Mouse (Mus musculus): ENCODE data around the gene Flnc.
A peak's percentile ranks its signal among the peaks of the same experiment; 100 is the strongest.
"Not testable (repeated sequence)": the region's sequence is repeated elsewhere in the genome, so short reads cannot be mapped to it uniquely, and the experiment has no call there.

Gene Flnc

DNA sequence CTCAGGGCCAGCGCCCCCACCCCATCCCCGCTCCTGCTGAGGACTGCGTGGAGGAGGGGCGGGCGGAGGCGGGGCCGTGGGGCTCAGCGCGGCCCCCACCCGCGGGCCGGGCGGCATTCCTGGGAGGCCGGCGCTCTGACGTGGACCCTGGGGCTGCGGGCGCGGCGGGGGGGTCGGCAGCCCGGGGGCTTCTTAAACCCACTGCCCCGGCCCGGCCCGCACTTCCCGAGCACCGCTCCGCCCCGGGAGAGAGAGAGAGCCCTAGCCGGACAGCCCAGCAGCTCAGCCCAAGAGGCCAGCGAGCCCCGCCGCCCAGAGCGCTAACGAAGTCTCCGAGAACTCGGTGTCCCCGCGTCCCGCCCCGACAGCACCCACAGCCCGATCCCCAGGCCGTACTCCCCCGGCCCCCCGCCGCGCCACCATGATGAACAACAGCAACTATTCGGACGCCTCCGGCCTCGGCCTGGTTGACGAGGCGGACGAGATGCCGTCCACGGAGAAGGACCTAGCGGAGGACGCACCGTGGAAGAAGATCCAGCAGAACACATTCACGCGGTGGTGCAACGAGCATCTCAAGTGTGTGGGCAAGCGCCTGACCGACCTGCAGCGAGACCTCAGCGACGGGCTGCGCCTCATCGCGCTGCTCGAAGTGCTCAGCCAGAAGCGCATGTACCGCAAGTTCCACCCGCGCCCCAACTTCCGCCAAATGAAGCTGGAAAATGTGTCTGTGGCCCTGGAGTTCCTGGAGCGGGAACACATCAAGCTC is at the start of gene Flnc:
Flnc (plus strand) TSS at position 219 of the 766 bp plus-strand sequence.
- DNase-seq (ENCODE audit: low read depth, low spot score): peak; percentile 33

DNA sequence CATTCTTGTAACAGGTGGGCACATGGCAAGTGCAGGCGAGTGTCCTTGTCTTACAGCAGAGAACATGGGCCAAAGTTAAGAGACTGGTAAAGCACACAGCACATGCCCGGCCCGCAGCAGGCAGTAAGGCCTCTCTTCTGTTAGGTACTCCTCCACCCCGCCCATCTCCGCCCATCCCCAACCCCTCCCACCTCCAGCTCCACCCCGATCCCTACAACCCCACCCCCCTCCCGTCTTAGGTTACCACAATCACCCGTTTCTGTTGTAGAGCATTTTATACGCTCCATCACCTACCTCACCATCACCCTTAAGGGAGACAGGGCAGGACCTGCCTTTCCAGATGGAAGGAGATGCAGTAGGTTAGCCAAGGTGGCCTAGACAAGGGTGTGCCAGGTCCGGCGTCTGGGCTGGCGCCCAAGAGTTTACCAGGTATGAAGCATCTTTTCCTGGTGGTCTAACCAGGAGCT is 45.0 kb upstream of the Flnc start, which contains the start of gene Opn1sw:
Opn1sw (minus strand) TSS at position 417 of the 467 bp plus-strand sequence.
- DNase-seq (ENCODE audit: low read depth, low spot score): peak; percentile 27

DNA sequence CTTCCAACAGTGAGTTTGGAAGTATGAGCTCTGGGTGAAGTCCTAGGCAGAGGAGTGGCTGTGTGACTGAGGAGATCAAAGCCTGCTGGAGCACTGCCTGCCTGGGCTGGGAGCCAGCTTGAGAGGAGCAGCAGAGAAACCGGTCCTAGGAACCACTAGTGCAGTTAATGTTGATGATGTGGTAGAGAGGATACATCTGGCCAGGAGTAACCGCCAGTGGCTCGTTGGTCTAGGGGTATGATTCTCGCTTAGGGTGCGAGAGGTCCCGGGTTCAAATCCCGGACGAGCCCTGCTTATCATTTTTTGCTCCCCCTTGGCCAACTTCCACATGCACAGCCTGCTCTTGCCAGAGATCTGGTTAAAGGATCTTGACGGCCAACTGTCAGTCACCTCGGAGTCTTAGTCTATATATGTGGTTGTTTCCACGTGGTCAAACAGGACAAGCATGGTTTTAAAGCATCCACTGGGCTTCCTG is 44.4 kb upstream of the Flnc start:
- DNase-seq (ENCODE audit: low read depth, low spot score): no peak

DNA sequence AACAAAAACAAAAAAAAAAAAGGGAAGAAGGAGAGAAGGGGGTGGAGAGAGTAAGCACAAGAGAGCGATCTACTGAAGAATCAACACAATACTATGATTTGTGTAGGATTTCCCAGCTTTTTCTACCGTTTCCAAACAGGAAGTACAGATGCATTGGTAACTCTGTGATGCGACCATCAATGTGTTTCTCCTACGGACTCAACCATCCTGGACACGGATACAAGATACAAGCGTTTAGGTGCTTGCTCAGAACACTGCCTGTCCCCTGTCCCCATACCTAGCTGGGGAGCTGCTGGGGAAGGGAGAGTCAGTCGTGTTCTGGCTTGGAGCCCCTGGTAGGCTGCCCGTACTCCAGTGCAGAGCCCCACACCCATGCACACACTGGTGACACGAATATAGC is 43.6 kb upstream of the Flnc start:
- DNase-seq (ENCODE audit: low read depth, low spot score): no peak

DNA sequence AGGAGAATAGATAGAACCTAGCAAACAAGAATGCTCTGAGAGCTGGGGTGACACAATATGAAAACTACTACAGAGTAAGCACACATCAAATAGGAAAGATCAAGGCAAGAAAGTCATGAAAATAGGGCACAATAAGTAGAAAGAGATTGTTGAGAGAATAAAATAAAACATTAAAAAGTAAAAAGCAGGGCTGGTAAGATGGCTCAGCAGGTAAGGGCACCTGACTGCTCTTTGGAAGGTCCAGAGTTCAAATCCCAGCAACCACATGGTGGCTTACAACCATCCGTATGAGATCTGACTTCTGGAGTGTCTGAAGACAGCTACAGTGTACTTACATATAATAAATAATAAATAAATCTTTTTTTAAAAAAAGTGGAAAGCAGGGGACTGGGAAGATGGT is 42.6 kb upstream of the Flnc start:
- DNase-seq (ENCODE audit: low read depth, low spot score): not testable (repeated sequence)

DNA sequence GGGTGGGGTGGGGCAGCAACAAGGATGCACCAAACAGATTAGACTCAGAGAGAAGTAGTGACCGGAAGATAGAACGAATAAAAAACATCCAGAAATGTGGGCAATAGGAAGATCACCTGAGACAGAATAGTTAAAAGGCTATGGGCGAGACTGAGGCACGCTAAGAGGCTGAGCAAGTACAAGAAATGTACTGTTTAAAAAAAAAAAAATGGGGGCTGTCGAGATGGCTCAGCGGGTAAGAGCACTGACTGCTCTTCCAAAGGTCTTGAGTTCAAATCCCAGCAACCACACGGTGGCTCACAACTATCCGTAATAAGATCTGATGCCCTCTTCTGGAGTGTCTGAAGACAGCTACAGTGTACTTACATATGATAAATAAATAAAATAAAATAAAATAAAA is 41.8 kb upstream of the Flnc start:
- DNase-seq (ENCODE audit: low read depth, low spot score): not testable (repeated sequence)

DNA sequence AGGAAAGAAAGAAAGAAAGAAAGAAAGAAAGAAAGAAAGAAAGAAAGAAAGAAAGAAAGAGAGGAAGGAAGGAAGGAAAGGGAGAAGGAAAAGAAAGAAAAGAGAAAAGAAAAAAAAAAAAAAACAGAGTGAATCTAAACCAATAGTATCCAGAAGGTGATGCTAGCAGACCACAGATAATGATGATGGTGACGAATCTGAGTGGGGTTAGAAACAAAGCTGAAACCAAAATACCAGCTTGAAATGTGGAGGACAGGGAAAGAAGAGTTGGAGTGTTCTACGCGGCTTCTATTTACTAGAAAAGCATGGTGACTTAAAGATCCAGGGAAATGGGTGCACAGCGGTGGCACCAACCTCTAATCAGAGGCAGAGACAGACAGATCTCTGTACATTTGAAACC is 41.3 kb upstream of the Flnc start:
- DNase-seq (ENCODE audit: low read depth, low spot score): no peak

DNA sequence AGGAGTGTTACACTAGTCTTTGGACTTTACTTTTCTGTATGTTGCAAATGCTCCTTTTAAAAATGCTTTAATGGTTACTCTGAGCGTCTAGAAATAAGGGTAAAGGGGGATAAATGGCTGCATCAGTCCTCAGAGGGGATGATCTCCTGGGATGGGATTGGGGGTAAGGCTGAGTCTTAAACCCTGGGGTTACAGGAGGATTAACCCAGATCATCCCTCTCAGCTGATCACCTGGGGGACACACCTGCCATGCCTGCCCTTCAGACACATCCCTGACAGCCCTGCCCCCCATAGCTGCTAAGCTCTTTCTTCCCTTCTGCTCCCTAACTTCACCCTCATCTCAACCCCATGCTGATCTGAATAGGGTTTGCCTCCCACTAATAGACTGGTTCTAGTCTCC is 38.8 kb upstream of the Flnc start:
- no peak for DNase-seq (ENCODE audit: low read depth, low spot score)

DNA sequence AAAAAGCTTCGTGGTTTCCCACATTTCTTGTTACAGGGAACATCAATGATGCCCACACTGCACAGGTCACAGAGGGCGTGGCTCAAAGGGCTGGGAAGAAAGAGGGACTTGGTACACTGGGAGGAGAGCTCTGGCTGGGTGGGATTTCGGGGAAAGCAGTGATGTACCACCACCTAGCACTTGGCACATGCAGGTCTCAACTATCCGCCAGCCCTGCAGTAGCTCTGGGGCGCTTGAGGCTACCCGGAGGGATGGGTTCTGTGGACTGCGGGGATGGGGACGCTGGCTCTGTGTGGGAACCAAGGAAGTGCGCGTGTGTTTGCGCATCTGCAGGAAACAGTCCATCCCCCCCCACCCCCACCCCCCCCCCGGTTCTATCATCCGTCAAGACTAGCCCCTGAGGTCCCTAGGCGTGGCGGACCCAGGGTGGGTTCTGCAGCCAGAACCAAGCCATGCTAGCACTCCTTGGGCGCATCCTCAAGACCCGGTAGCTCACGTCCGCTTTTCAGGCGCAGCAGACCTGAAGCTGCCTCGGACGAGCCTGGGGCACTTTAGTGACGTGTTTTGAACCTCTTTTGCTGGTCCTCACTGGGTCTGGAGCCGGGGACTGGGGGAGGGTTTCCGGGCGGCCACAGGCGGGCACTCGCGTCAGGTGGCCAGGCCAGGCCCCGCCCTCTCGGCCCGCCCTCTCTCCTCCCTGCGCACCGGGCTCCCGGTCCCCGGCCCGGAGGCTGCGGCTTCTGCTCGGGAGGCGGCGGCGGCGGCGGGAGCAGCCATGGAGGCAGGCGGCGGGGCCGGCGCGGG is 36.9 kb upstream of the Flnc start, which contains the start of gene Ccdc136:
Ccdc136 (plus strand) TSS at position 400 of the 804 bp plus-strand sequence.
- peak; percentile 63 for DNase-seq (ENCODE audit: low read depth, low spot score)

DNA sequence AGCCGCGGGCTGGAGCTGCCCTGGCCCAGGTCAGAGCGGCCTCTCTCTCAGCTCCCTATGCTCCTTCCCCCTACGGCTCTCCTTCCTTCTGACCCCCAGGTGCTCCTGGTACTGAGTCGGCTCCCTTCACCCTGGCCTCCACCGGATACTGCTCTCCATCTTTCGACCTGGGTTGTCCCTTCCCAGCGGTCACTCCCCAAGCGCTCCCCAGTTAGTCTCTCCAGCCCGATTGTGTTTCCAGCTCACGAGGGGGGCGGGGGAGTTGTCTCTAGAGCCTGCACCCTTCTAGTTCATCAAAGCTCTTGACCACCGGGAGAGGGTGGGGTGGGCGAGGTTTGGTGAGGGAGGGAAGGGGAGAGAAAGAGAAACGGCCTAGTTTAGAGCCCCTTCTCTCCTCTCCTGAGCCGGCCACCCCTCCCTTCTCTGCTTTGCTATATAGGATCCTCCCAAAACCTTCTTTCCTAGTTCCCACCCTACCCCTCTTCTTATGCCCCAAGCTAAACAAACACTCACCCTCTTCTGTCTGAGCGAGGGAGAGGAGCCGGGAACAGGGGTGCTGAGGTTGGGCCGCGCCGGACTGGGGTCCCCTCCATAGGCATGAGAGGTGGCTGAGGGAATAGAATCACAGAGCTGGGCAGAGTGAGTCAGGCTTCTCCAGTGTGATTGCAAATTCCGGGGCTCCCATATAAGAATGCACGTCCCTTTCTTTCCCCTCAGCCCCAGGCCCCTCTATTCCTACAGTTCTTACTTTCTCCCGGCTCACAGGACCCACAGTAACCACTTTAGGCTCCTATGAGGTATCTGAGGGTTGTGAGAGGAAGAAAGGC is 36.1 kb upstream of the Flnc start:
- no peak for DNase-seq (ENCODE audit: low read depth, low spot score)

DNA sequence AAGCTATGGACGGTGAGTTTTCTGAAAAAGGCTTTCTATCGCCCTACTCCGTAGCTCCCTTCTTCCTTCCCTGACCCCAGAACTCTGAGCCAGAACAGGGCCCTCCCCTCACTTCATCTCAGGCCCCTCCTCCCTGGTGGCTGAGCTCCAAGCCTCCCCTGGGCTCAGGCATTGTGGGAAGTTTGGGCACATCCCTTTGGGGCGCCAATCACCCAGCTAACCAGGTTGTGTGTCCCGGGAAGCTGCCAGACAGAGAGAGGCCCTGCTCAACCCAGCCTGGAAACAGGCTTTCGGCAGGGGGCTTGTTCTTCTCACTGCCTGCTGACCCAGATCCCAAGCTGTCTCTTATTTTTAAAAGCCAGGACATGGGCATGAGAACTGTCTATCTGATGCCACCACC is 35.5 kb upstream of the Flnc start:
- DNase-seq (ENCODE audit: low read depth, low spot score): no peak

DNA sequence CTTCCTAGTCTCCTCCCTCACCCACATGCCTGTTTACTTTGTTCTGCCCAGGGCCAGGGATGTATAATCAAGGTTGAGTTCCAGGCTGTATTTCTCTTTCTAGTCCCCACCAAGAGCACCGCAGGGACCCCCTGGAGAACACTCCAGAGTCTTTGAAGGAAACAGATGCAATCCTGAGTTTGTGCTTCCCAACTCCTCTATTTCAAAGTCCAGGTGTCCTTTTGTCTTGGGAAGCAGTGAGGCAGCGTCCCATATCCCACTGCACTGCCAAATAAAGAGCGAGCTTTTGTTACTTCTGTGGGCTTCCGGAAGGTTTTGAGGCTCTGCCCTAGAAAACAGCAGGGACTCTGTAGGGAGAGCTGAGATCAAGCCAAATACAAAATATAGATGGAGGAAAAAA is 33.2 kb upstream of the Flnc start:
- no peak for DNase-seq (ENCODE audit: low read depth, low spot score)

DNA sequence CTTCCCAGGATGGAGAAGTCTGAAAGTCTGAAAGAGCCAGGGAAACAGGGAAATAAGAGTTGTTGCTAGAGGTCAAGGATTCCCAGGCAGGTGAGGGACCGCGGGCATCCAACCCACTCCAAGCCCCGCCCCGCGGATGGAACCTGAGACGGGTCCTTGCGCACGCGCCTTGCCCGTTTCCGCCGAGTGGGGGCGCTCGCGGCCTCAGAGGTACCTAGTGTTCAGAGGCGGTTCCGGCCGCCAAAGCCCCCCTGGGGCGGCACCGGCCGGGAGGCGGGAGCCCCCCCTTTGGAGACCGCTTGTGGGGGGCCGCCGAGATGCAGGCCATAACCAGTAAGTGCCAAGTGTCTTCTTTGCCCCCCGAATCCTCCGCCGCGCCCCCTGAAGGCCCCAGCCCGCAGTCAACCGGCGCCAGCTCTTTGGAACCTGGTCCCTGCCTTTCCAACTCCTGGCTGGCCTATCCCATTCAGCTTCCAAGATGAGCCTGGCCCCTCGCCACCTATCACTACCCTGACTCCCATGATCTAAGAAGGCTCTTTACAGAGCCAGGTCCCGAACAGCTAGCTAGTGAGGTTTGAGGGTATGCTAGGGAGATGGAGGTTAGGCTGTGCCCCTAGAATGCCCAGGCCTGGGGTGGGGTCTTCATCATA is 30.2 kb upstream of the Flnc start:
- DNase-seq (ENCODE audit: low read depth, low spot score): peak; percentile 45

DNA sequence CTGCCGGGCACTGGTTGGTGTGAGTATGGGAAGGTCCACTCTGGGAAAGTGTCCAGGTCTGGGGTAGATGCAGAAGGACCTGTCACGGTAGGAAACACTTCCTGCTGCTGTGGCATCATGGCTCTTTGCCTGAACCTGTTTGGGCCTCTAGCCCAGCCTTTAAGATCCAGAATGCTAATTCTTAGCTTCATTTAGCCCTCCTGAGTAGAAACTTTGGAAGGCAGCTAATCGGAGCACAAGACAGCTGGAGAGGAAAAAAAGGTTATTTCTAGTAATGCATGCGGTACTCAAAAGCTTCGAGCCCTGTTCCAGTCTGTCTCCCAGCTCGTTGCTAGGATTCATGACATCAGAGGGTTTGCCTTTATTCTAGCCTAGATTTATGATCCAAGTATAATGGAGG is 26.6 kb upstream of the Flnc start:
- DNase-seq (ENCODE audit: low read depth, low spot score): no peak

DNA sequence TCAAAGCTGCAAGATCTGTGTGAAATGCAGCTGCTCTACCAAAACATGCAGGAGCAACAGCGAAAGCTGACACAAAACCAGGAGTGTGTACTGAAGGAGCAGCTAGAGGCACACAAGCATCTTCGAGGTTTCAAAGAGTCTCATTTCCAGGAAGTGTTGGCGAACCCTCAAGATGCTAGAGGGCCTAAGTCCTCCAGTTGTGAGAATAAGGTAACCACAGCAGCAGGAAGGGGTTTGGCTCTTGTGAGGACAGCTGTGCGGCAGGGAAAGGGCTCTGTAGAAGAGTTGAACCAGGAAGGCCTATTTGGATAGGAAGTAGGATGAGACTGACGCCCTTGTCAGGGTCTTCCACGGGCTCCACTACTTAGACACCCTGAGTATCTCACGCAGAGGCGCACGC is 17.6 kb upstream of the Flnc start:
- peak; percentile 52 for DNase-seq (ENCODE audit: low read depth, low spot score)

DNA sequence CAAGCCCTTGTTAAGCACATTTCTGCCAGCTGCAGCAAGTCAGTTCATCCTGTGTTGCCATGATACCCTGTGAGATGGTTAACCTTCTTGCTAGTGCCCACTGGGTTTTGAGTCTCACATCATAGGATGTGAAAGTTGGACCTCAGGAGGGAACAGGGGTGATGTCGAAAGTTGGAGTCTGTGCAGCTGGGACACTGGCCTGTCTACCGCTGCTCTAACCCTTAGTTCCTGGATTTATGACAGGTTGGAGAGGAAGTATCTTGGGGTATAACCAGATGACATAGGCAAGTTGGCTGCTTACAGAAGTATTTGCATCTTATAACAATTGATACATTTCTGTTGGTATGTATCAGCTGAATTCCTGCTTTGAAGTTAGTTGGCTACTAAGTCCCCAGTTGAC is 12.5 kb upstream of the Flnc start:
- DNase-seq (ENCODE audit: low read depth, low spot score): no peak

DNA sequence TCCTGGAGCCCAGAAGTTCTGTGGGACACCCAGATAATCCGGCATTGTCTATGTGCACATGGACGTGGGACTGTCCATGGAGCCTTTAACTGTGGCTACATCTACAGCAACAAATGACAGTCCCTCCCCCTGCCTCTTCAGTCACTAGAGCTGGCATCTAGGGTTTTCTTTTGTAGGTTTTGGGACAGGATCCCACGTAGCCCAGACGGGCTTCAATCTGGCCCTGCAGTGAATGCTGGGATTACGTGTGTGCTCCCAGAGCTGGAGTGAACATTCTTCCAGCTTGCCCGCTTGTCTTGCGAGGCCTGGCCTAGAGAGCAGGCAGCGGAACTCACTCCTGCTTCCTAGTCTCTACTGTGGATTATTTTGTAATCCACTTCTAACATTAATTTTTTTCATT is 7.9 kb upstream of the Flnc start:
- no peak for DNase-seq (ENCODE audit: low read depth, low spot score)

DNA sequence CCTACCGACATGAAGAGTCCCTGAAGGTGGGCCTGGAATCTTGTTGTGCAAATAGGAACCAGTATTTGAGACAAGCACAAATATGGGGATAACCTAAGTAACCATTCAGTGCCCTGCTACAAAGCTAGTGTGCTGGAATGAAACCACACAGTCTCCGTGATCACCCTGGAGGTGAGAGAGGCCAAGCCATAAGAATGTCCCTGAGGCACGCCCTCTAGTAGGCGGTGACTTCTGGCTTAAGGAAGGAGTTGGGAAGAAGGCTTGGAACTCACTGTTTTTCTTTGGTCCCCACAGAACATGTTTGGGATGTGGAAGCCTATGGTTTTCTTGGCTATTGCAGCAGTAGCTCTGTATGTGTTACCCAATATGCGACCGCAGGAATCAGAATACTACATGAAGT is 6.7 kb upstream of the Flnc start:
- DNase-seq (ENCODE audit: low read depth, low spot score): no peak

DNA sequence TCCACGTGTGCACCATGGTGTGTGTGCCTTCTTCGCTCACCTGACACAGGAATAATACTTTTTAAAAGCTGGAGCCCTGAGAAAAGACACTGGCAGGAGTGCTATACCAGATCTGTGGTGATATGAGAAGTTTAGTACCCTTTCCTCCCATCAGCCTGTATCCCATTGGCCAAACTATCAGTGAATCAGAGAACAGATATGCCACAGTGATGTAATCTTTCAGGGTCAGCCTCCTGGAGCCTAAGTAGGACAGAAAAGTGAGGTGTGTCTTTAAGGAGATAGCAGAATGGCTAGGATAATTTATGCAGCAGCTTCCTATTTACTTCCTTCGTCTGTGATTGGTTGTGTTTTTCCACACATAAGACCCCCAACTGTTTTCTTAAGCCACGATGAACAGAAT is 4.9 kb upstream of the Flnc start:
- no peak for DNase-seq (ENCODE audit: low read depth, low spot score)

DNA sequence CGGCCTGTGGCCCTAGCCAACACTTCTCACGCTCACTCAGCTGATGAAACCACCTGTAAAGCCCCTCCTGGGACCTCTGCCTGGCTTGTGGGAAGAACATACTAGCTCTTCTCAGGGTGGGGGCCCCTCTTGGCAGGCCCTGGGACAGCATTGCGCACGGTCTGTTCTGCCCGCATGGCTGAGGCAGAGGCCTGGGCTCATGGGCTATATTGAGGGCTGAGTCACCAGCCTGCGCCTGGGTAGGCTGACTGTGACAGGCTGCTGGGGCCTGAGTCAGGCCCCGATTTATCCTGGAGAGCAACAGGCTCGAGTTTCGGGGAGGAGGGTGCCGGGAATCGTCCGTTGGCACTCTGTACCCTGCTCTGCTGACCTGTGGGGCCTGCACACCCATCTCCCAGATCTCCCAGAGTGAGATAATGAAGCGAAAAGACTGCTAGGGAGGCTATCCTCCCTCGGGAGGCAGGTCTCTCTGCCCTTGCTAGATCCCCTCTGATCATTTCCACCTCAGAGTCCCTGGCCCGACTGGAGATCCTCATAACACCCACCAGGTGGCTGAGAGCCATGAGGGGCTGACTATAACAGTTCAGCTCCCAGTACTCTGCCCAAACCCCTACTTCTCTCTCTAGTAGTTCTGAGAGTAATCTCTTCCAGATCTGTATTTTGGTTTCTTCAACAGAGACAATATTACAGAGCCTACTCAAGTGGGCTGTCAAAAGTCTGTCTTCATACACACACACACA is 2.2 kb upstream of the Flnc start:
- DNase-seq (ENCODE audit: low read depth, low spot score): no peak

DNA sequence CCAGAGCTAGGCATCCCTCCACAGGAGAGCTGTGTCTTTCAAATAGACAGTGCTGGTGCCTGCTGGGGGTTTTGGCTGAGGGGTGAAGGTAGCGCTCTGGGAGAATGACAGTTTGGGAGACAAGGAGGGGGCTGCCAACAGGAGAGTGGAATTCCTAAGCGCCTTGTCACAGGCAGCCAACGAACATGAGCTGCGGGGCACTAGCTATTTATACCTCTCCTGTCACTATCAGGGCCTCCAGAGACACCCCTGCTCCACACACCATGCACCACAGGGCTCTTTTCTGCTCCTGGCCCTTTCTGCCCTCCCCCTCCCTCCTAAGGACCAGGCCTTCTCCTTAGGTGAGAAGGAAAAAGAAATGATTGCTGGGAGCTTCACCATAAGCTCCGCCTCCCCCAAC is 1.6 kb upstream of the Flnc start:
- no peak for DNase-seq (ENCODE audit: low read depth, low spot score)

Data from CD4-positive, CD25-positive, alpha-beta regulatory T cell, adult 2 months (primary cell).